In genomic region chr14:60379958-60380330, GRCm38 (mm10) we compare ENCODE assay signal across 13 mouse cellular contexts. TPM values are rescaled to one million over a fixed set of nuclear protein-coding genes. Genes with fewer than 3 reads are reported as not detected.
DNase-seq lines count a peak whose midpoint lies in the region; ATAC-seq and TF ChIP-seq lines count a peak whose summit lies in the region.
"Had no signal": no experiment of that assay in that cellular context is flagged by ENCODE, and none has a peak within 500 bp of the region (broad histone marks: within the 10 kb centered on the region; RNA-seq: fewer than 3 reads in every experiment).

No protein-coding gene starts in this region.

- TF ChIP-seq CTCF in cerebellum, adult 2 months (IDR thresholded peaks at IDR 0.05; ENCODE audit: borderline replicate concordance, insufficient read depth, low read depth, low read length), result no peak
- no peak for TF ChIP-seq CTCF in testis, adult 2 months (IDR thresholded peaks at IDR 0.05; ENCODE audit: control insufficient read depth, insufficient read depth, insufficient replicate concordance, low read depth, low read length)
- TF ChIP-seq CTCF in olfactory bulb, adult 2 months (IDR thresholded peaks at IDR 0.05; ENCODE audit: insufficient read depth, low read depth, low read length), result no peak
- no peak for TF ChIP-seq CTCF in stomach, postnatal 0 days (IDR thresholded peaks at IDR 0.05; ENCODE audit: low read depth)

- peak overlapping the region; percentile 97 for H3K27ac ChIP-seq in cerebellum, adult 2 months (ENCODE audit: insufficient read depth, low read length)
- H3K27ac ChIP-seq in testis, adult 2 months (ENCODE audit: control insufficient read depth, insufficient read depth, low read depth, low read length), result no peak overlapping the region
- peak overlapping the region; percentile 94 for H3K27ac ChIP-seq in midbrain, embryonic 10.5 days (replicated peaks)
- peak overlapping the region; percentile 87 for H3K27ac ChIP-seq in olfactory bulb, adult 2 months (ENCODE audit: insufficient read depth, low read depth, low read length)
- H3K27ac ChIP-seq in stomach, postnatal 0 days (replicated peaks), result no peak overlapping the region
- H3K27ac ChIP-seq: macrophage had no signal

- peak; percentile 48 to 63 for DNase-seq in cerebellum, adult 2 months
- DNase-seq in testis, postnatal 10 days (ENCODE audit: low spot score), result no peak
- no peak for DNase-seq in midbrain, embryonic 10.5 days (ENCODE audit: low spot score)
- DNase-seq in frontal cortex, postnatal 25 days (ENCODE audit: low spot score in 2 of 2), result no peak
- no peak for DNase-seq in stomach, postnatal 0 days (ENCODE audit: low spot score)
- DNase-seq: liver; thymus, postnatal 25 days had no signal

- no peaks in the 10 kb centered on the region for H3K27me3 ChIP-seq in cerebellum, adult 2 months (ENCODE audit: control insufficient read depth, insufficient read depth, low read length)
- H3K27me3 ChIP-seq in testis, adult 2 months (ENCODE audit: control insufficient read depth, insufficient read depth, low read length), result peaks cover 5% of the 10 kb centered on the region
- H3K27me3 ChIP-seq in midbrain, embryonic 10.5 days (ENCODE audit: low read depth, poor library complexity, severe bottlenecking), result peaks cover 53% of the 10 kb centered on the region
- H3K27me3 ChIP-seq in stomach, postnatal 0 days (ENCODE audit: control insufficient read depth, insufficient read depth, low read length), result no peaks in the 10 kb centered on the region

- no peak for ATAC-seq in cerebellum, adult (ENCODE audit: insufficient number of reproducible peaks, low FRiP score, low TSS enrichment)
- no peak for ATAC-seq in stomach, postnatal 0 days (ENCODE audit: low FRiP score, low TSS enrichment)
- ATAC-seq: activated CD4-positive, CD25-positive, alpha-beta regulatory T cell, adult 4 months had no signal

- WGBS in cerebellum, adult 2 months, result 2% methylated on average over 8 of the region's 8 CpGs
- 95% methylated on average over 8 of the region's 8 CpGs for WGBS in midbrain, embryonic 10.5 days
- WGBS in olfactory bulb, adult 2 months, result 33% methylated on average over 8 of the region's 8 CpGs
- 94% methylated on average over 8 of the region's 8 CpGs for WGBS in stomach, postnatal 0 days

- H3K4me2 ChIP-seq in stomach, postnatal 0 days (replicated peaks; ENCODE audit: low read depth), result no peak overlapping the region

- TF ChIP-seq POLR2A in cerebellum, adult 2 months (IDR thresholded peaks at IDR 0.05; ENCODE audit: borderline replicate concordance, insufficient read depth, low read length), result no peak
- TF ChIP-seq POLR2A in testis, adult 2 months (IDR thresholded peaks at IDR 0.05; ENCODE audit: control insufficient read depth, low read depth, low read length), result no peak
- no peak for TF ChIP-seq POLR2A in olfactory bulb, adult 2 months (IDR thresholded peaks at IDR 0.05; ENCODE audit: insufficient read depth, low read depth, low read length)

- H3K4me3 ChIP-seq in cerebellum, adult 2 months (replicated peaks; ENCODE audit: insufficient read depth, low read depth, low read length), result peak overlapping the region; percentile 86
- H3K4me3 ChIP-seq in testis, adult 2 months (ENCODE audit: control insufficient read depth, low read depth, low read length), result peak overlapping the region; percentile 80
- peak overlapping the region; percentile 82 for H3K4me3 ChIP-seq in midbrain, embryonic 10.5 days
- H3K4me3 ChIP-seq in olfactory bulb, adult 2 months (ENCODE audit: insufficient read depth, low read depth, low read length), result peak overlapping the region; percentile 65
- H3K4me3 ChIP-seq in stomach, postnatal 0 days (ENCODE audit: low read depth, low read length), result no peak overlapping the region
- H3K4me3 ChIP-seq: erythroblast, embryonic 14.5 days had no signal

- peaks cover 15% of the 10 kb centered on the region for H3K4me1 ChIP-seq in cerebellum, adult 2 months (ENCODE audit: control insufficient read depth, insufficient read depth, low read length)
- peaks cover 17% of the 10 kb centered on the region for H3K4me1 ChIP-seq in testis, adult 2 months (ENCODE audit: control insufficient read depth, insufficient read depth, low read length)
- H3K4me1 ChIP-seq in midbrain, embryonic 10.5 days, result peaks cover 76% of the 10 kb centered on the region
- H3K4me1 ChIP-seq in olfactory bulb, adult 2 months (ENCODE audit: control insufficient read depth, insufficient read depth, low read length), result peaks cover 14% of the 10 kb centered on the region
- H3K4me1 ChIP-seq in stomach, postnatal 0 days (replicated peaks; ENCODE audit: control insufficient read depth, insufficient read depth), result no peaks in the 10 kb centered on the region

- H3K9ac ChIP-seq in stomach, postnatal 0 days (ENCODE audit: low read length), result no peak overlapping the region

- H3K9me3 ChIP-seq in midbrain, embryonic 10.5 days (replicated peaks), result peaks cover 7% of the 10 kb centered on the region
- no peaks in the 10 kb centered on the region for H3K9me3 ChIP-seq in stomach, postnatal 0 days (ENCODE audit: control insufficient read depth, low read length)

- no peak for TF ChIP-seq EP300 in stomach, postnatal 0 days (optimal IDR thresholded peaks at IDR 0.05)

- no peaks in the 10 kb centered on the region for H3K36me3 ChIP-seq in testis, adult 2 months (ENCODE audit: control insufficient read depth, insufficient read depth, low read length)
- peaks cover 10% of the 10 kb centered on the region for H3K36me3 ChIP-seq in midbrain, embryonic 10.5 days
- no peaks in the 10 kb centered on the region for H3K36me3 ChIP-seq in stomach, postnatal 0 days (ENCODE audit: control insufficient read depth, insufficient read depth, low read length)

RNA-seq across cellular contexts. Expression of gene Amer2, which starts 6.9 kb away (rescaled TPM):
- polyA plus RNA-seq in cerebellum, adult 2 months (2012; rRNA removed), result 28.3 and 33.2 TPM in 2 replicates
- polyA plus RNA-seq in testis, adult 2 months (2012; rRNA removed), result 37.6 and 44.4 TPM in 2 replicates
- polyA plus RNA-seq in midbrain, embryonic 10.5 days (2016; fragmentation: Nextera tagmentation; extraction: Ambion mirVana), result 9.9 and 14.1 TPM in 2 replicates
- polyA plus RNA-seq in olfactory bulb, adult 2 months (2012; ENCODE audit: insufficient read depth, insufficient read length, low replicate concordance, missing spikeins), result not detected in 2 replicates
- polyA plus RNA-seq in stomach, postnatal 0 days (2015; fragmentation: Nextera tagmentation; extraction: Ambion mirVana), result 1.2 and 1.5 TPM in 2 replicates
- polyA plus RNA-seq: activated CD4-positive, CD25-positive, alpha-beta regulatory T cell, adult 4 months; erythroblast, embryonic 14.5 days; macrophage had no signal

Comparison
In these comparisons a context has a peak if more than half of its experiments do, and no peak if none do; other contexts are left out.
1. DNase-seq: peak in cerebellum, adult 2 months (2 of 2); none in testis, postnatal 10 days (single experiment), midbrain, embryonic 10.5 days (single experiment), frontal cortex, postnatal 25 days (0 of 2) and stomach, postnatal 0 days (single experiment).
2. H3K27ac ChIP-seq: peak in cerebellum, adult 2 months (single experiment), midbrain, embryonic 10.5 days (single experiment) and olfactory bulb, adult 2 months (single experiment); none in testis, adult 2 months (single experiment) and stomach, postnatal 0 days (single experiment).